Mouse (Mus musculus) myocyte (in vitro differentiated cells): ENCODE data around the gene Ttc14.

Experiments
- CEBPB ChIP-seq: IDR thresholded peaks from 2 replicates; pipeline ENCODE4 v1.6.1; 2011; ENCODE audit warnings: mild to moderate bottlenecking, moderate library complexity; ENCODE audit not compliant: poor library complexity, insufficient read depth, severe bottlenecking
- E2F4 ChIP-seq: IDR thresholded peaks from one replicate; pipeline ENCODE4 v1.6.1; 2011; ENCODE audit warnings: mild to moderate bottlenecking, control low read depth, moderate library complexity; ENCODE audit not compliant: insufficient read depth
- MAX ChIP-seq: IDR thresholded peaks from one replicate; pipeline ENCODE4 v1.6.1; 2011; ENCODE audit warnings: low read depth, mild to moderate bottlenecking, control low read depth
- POLR2A ChIP-seq: IDR thresholded peaks from one replicate; pipeline ENCODE4 v1.6.1; 2011; ENCODE audit warnings: low read depth, mild to moderate bottlenecking, control low read depth, moderate library complexity; ENCODE audit not compliant: insufficient read length
- REST ChIP-seq: IDR thresholded peaks from one replicate; pipeline ENCODE4 v1.6.1; 2011; ENCODE audit warnings: mild to moderate bottlenecking, control low read depth, moderate library complexity; ENCODE audit not compliant: insufficient read depth, insufficient read length
- SRF ChIP-seq: IDR thresholded peaks from one replicate; pipeline ENCODE4 v1.6.1; 2011; ENCODE audit warnings: low read depth; ENCODE audit not compliant: control insufficient read depth, insufficient read length
- TCF12 ChIP-seq: IDR thresholded peaks from one replicate; pipeline ENCODE4 v1.6.1; 2011; ENCODE audit warnings: mild to moderate bottlenecking, control low read depth; ENCODE audit not compliant: poor library complexity, insufficient read depth, severe bottlenecking
- TCF3 ChIP-seq: IDR thresholded peaks from one replicate; pipeline ENCODE4 v1.6.1; 2011; ENCODE audit warnings: low read depth, control low read depth; ENCODE audit not compliant: insufficient read length
- USF1 ChIP-seq: IDR thresholded peaks from one replicate; pipeline ENCODE4 v1.6.1; 2011; ENCODE audit warnings: low read depth, mild to moderate bottlenecking, control low read depth, moderate library complexity

DNA sequence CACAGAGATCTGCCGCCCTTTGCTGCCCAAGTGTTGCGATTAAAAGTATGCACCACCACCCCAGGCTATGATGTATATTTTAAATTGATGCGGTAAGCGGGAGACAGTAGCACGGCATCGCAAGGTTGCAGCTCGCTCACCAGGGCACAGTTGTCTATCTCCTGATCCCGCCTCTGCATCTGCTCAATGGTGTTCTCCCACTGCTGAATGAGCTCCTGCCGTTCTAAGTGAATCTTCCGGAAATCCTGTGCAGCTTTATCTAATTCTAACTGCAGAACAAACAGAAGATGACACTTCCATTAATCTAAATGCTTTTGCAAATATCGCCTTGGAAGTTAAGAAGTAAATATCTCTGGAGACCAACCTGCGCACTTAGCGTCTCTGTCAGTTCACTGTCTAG lies 36.9 kb downstream of the Ttc14 start:
- TF ChIP-seq POLR2A: no peak
- TF ChIP-seq MAX: no peak
- TF ChIP-seq REST: no peak
- no peak for TF ChIP-seq TCF3
- TF ChIP-seq USF1: no peak
- no peak for TF ChIP-seq CEBPB
- TF ChIP-seq SRF: no peak
- TF ChIP-seq TCF12: no peak
- TF ChIP-seq E2F4: no peak
